Mouse (Mus musculus) right cerebral cortex, postnatal 14 days (tissue): ENCODE results near the gene Stra6l.
A peak's percentile ranks its signal among the peaks of the same experiment; 100 is the strongest.

ENCODE experiments used
- DNase-seq: peaks from one replicate; pipeline ENCODE4 v3.0.0; 2022

Gene Stra6l

GRCm38 (mm10) chr4:45846263-45846662, 2.2 kb upstream of the Stra6l start:
- no peak for DNase-seq

GRCm38 (mm10) chr4:45848825-45849156, 327 bp downstream of the Stra6l start:
- no peak for DNase-seq

GRCm38 (mm10) chr4:45849419-45849818, 955 bp downstream of the Stra6l start:
- DNase-seq = no peak

- no peak for DNase-seq
Measured at GRCm38 (mm10) chr4:45851640-45852051, 3.2 kb downstream of the Stra6l start.

GRCm38 (mm10) chr4:45853496-45854246, 5.2 kb downstream of the Stra6l start:
- no peak for DNase-seq

- DNase-seq = peak; percentile 82
Measured at GRCm38 (mm10) chr4:45855803-45856424, 7.5 kb downstream of the Stra6l start.

GRCm38 (mm10) chr4:45861160-45861559, 12.7 kb downstream of the Stra6l start:
- no peak for DNase-seq

GRCm38 (mm10) chr4:45867416-45867815, 19.0 kb downstream of the Stra6l start:
- DNase-seq = no peak

GRCm38 (mm10) chr4:45869021-45869815, 20.8 kb downstream of the Stra6l start:
- DNase-seq = no peak

- DNase-seq = no peak
Measured at GRCm38 (mm10) chr4:45872147-45872546, 23.7 kb downstream of the Stra6l start.

- DNase-seq = peak; percentile 25
Measured at GRCm38 (mm10) chr4:45878929-45879328, 30.5 kb downstream of the Stra6l start.

GRCm38 (mm10) chr4:45882521-45882920, 34.1 kb downstream of the Stra6l start:
- no peak for DNase-seq

GRCm38 (mm10) chr4:45883250-45883649, 34.8 kb downstream of the Stra6l start:
- DNase-seq = no peak

- no peak for DNase-seq
Measured at GRCm38 (mm10) chr4:45889487-45889886, 41.0 kb downstream of the Stra6l start.

- DNase-seq = peak; percentile 56
Measured at GRCm38 (mm10) chr4:45890066-45890761, 41.8 kb downstream of the Stra6l start, which contains the start of gene Ccdc180. Ccdc180 (plus strand) TSS chr4:45890303.

- no peak for DNase-seq
Measured at GRCm38 (mm10) chr4:45896425-45897081, 48.1 kb downstream of the Stra6l start.

- DNase-seq = no peak
Measured at GRCm38 (mm10) chr4:45898413-45898812, 49.9 kb downstream of the Stra6l start.

- peak; percentile 26 for DNase-seq
Measured at GRCm38 (mm10) chr4:45909256-45909655, 60.8 kb downstream of the Stra6l start.

GRCm38 (mm10) chr4:45909924-45910323, 61.5 kb downstream of the Stra6l start:
- DNase-seq = no peak

GRCm38 (mm10) chr4:45911256-45911655, 62.8 kb downstream of the Stra6l start:
- DNase-seq = no peak

GRCm38 (mm10) chr4:45911876-45912275, 63.4 kb downstream of the Stra6l start:
- no peak for DNase-seq

GRCm38 (mm10) chr4:45917091-45917490, 68.6 kb downstream of the Stra6l start:
- no peak for DNase-seq
